Mouse (Mus musculus) bone marrow macrophage, adult 2 months (primary cell): ENCODE measurements at regions not wholly inside any gene's neighbourhood (a gene's known extent, or its start where the extent isn't known, plus 50 kb on each side); places are given as distances from the start of the nearest gene placed in this dataset.

Experiments
- H3K27ac ChIP-seq: 2 replicates; pipeline ENCODE4 v1.5.1; 2012; ENCODE audit warnings: low read depth, low read length; ENCODE audit not compliant: insufficient read depth
- H3K4me1 ChIP-seq: 2 replicates; pipeline ENCODE4 v1.6.1; 2012; ENCODE audit warnings: low read length; ENCODE audit not compliant: control insufficient read depth, insufficient read depth
- H3K4me3 ChIP-seq: 2 replicates; pipeline ENCODE4 v1.5.1; 2012; ENCODE audit warnings: mild to moderate bottlenecking, low read length, moderate library complexity; ENCODE audit not compliant: insufficient read depth
- CTCF ChIP-seq: IDR thresholded peaks from 2 replicates; pipeline ENCODE4 v1.5.1; 2012; ENCODE audit warnings: low read depth, mild to moderate bottlenecking, low read length, moderate library complexity
- POLR2A ChIP-seq: IDR thresholded peaks from 2 replicates; pipeline ENCODE4 v1.6.1; 2012; ENCODE audit warnings: mild to moderate bottlenecking, low read depth, low read length, borderline replicate concordance

DNA sequence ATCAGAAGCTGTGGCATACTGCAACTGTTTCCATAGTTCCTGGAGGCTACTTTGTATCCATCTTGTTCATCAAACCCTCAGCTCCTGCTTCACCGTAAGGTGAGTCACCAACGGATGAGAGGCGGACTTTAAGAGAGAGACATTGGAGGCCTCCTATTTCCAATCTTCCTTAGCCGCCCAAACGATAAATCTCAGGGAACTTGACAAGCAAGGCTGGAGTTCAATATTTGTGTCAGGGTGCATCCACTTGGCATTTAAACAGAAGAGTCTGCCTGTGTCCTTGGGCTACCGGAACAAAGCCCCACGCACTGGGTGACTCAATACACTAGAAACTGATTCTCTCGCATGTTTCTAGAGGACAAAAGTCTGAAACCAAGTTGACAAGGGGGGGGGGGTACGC lies 76.1 kb upstream of the Rasgrf1 start:
- peaks cover 10% of the 10 kb centered on the region for H3K4me1 ChIP-seq
- no peak overlapping the region for H3K27ac ChIP-seq
- TF ChIP-seq POLR2A (no peak), CTCF (no peak)
- H3K4me3 ChIP-seq = no peak overlapping the region

DNA sequence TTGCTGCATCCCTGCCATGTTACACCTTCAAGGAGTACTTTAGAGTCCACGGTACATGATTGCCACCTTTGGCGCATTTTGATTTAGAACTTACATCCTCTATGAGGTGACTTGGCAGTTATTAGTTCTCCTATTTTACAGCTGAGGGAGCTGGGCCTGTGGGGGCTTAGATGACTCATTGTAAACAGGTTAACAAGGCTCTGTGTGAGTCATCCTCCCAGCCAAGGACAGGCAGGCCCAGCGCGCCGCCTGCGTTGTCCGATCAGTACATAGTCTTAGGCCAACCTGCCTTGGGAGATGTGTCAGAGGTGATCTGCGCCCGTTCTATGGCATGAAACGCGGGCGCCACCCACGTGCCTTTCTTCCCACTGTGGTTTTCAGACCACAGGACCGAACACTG lies 77.9 kb upstream of the Rasgrf1 start:
- Histone ChIP-seq H3K27ac (no peak overlapping the region), H3K4me3 (no peak overlapping the region)
- TF ChIP-seq POLR2A (no peak), CTCF (no peak)

DNA sequence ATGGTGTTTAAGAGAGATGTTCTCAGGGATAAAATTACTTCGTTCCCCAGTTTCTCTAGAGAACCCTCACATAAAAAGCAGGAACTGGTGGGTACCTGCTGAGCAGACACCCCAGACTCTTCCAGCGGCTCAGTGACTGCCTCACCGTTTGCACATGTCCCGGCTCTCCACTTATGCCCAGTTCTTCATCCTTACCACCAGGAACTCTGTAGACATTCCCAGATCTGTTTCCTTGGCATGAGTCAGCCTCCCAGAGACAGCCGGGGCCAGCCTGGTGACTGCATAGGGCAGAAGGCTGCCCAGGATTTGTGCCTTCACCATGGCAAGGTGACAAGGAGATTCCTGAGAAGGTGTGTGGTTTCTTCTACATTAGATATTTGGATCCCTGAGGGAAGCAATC lies 81.6 kb upstream of the Rasgrf1 start:
- Histone ChIP-seq H3K27ac (no peak overlapping the region), H3K4me1 (peaks cover 10% of the 10 kb centered on the region), H3K4me3 (no peak overlapping the region)
- TF ChIP-seq POLR2A (no peak), CTCF (no peak)

More for the DNA sequence above, 77.9 kb upstream of the Rasgrf1 start:
- H3K4me1 ChIP-seq = peaks cover 10% of the 10 kb centered on the region

DNA sequence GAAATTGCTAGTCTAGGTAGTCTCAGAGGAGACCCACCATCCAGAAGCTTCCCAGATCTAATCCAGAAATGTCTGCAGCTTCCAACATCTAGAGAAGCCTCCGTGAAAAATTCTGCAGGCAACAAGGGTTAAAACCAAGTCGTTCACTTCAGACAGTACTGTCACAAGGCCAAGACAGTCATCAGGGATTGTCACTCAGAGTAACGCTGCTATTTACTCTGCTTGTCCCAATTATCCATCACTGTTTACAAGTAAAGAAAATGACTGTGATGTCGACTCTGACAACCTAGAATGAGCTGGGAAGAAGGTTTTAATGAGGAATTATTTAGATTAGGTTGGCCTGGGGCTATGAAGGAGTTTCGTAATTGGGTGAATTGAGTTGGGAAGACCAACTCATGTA lies 82.1 kb upstream of the Rasgrf1 start:
- Histone ChIP-seq H3K4me1 (peaks cover 10% of the 10 kb centered on the region), H3K4me3 (no peak overlapping the region), H3K27ac (no peak overlapping the region)
- TF ChIP-seq CTCF (no peak), POLR2A (no peak)

DNA sequence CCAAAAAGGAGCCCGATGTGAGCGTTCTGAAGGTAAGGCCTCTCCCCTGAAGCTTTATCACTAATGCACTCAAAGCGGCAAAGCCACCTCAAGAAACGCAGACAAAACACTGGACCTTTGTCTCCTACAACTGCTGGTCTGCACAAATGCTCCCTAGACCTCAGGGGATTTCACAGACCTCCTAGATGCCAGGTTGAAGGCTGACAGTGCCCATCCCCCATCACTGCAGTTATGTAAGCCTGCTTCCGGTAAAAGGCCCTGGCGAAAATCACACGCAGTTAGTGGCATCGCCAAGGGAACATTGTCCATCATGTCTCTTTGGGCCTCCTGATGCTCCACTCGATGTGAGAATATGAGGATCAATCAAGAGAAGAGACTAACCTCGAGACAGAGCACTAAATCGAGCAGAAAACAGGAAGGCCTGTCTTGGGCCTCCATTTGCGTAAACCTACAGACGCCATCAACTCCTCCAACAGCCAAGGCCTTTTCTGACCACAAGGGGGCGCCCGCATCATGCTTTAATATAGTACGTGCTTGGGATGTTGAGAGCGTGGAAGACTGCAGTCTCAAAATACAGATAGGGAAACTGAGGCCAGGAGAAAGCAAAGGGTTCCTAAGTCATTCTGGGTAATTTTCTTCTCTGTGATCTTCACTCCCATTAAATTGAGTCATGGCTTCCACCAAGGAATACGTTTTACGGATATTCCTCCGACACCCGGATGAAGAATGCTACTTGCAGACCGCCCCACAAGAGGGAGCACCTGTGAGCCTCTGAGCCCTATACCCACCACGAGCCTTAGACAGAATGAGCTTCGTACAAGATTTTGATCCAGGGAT lies 82.8 kb upstream of the Rasgrf1 start:
- Histone ChIP-seq H3K27ac (no peak overlapping the region), H3K4me3 (peak overlapping the region; percentile 35), H3K4me1 (peaks cover 5% of the 10 kb centered on the region)
- TF ChIP-seq POLR2A (no peak), CTCF (peak; percentile 93)

DNA sequence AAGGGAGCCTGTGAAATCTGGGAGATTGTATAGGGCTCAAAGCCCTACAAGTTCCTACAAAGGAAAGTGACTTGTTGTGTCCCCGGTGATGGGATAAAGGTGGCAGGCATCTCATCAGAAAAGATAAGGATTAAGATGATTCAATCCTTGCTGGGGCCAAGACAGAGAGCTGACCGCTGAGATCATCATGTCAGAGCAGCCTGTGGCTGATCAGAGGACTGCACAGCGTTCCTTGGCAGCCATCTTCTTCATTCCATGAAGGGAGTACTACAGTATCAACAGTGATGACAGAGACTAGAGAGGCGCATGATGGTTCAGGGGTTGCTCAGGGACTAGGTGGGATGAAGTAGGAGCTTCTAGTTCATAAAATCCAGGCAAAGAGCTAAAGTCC lies 83.6 kb upstream of the Ankrd34c start:
- Histone ChIP-seq H3K27ac (no peak overlapping the region), H3K4me1 (no peaks in the 10 kb centered on the region), H3K4me3 (no peak overlapping the region)
- TF ChIP-seq CTCF (no peak), POLR2A (no peak)

DNA sequence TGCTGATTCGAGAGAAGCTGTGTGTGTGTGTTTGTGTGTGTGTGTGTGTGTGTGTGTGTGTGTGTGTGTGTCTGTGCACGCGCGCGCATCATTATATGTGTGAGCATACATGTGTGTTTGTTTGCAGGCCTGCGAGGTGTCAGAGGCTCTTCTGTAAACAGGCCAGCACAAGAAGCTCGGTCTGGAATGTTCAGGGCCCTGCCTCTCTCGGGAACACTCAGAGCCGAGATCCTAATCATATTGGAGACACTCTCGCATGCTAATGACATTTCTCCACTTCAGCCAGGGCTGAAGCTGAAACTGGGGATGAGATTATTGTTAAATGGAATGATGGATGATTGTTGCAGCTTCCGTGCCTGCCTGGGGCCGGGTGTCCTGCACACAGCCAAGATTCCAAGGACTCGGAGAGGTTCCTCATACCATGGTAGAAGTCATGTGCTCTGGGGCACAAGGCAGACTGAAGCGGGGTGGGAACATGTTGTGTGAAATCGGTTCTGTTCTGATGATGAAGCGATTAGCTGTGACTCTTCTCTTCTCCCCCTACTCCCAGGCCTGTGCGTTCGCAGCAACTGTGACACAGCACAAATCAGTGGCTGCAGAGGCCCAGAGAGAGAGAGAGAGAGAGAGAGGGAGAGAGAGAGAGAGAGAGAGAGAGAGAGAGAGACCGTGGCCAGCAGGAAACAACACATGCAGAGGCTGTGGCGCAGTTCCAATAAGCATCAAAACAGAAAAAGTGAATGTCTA lies 83.0 kb upstream of the Ankrd34c start:
- H3K4me1 ChIP-seq = no peaks in the 10 kb centered on the region
- no peak for TF ChIP-seq POLR2A
- no peak for TF ChIP-seq CTCF
- no peak overlapping the region for H3K4me3 ChIP-seq
- H3K27ac ChIP-seq = no peak overlapping the region

DNA sequence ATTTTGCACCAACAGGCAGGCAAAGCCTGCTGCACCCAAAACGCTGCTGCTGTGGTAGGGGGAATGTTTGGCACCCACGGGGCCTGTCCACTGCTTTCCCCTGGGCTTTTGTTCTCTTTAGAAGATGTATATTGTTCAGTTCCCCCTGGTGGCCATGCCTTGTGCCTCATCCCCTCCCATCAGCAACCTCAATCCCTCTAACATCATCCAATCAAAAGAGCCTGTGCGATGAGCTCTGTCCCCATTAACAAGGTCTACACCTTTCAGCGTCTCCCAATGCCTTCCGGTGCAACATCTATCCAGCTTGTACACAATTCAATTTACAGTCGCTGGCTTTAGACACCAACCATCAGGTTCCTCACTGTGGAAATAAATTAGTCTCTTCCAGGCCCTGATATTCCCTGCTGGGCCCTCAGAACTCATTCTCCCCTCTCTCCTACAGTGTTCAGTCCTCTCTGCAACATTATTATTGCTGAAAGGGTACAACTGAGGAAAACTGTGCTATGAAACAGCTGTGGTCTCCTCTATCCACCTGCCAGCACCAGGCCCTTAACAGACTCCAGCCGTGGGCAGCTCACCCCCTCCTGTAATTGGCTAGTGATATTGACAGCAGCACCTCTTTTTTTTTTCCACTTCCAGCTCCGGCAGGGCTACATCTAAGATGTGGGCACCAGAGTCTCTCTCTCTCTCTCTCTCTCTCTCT lies 75.5 kb upstream of the Ankrd34c start:
- no peak overlapping the region for H3K4me3 ChIP-seq
- no peak for TF ChIP-seq CTCF
- TF ChIP-seq POLR2A = no peak
- H3K27ac ChIP-seq = no peak overlapping the region
- H3K4me1 ChIP-seq = no peaks in the 10 kb centered on the region

DNA sequence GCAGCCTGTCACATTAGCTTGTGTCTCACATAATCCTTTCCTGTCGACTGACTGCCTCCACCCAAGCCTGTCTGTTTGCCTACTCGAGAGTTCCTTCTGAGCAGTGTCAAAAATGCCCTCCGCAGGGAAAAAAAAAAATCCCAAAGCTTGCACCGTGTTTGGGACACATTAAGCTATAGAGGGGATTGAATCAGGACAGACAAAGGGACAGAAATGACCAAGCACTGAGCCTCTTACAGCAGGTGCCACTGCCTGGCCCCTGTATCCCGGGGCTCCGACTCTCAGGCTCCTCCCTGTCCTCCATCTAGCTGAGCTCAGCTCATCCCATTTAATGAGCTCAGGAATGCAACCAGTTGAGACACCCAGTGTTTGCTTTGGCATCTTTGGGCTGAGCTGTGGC lies 69.1 kb upstream of the Ankrd34c start:
- no peak overlapping the region for H3K27ac ChIP-seq
- TF ChIP-seq CTCF (no peak), POLR2A (no peak)
- no peaks in the 10 kb centered on the region for H3K4me1 ChIP-seq
- no peak overlapping the region for H3K4me3 ChIP-seq

DNA sequence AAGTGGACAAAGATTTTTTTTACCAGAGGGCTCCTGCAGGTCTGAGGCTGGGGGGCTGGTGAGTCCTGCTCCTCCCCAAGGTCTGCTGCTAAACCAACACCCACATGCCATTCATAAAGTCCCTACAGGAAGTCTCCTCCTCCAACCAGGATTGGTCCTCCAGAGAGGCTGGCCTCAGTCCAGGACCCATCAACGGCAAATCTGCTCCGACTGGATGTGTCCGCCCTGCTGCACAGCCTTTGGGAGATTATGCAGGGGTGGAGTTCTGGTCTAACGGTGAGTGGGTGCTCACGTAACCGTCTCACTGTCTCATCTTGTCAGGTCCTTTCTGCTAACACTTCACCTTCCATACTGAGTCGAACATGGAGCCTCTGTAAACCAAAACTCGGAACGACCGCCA lies 64.4 kb upstream of the Ankrd34c start:
- TF ChIP-seq POLR2A (no peak), CTCF (no peak)
- H3K4me3 ChIP-seq = no peak overlapping the region
- no peak overlapping the region for H3K27ac ChIP-seq
- H3K4me1 ChIP-seq = no peaks in the 10 kb centered on the region
